Mouse (Mus musculus) heart, adult 2 months (tissue): ENCODE measurements around the gene Mertk. TPM values are rescaled to one million over a fixed set of nuclear protein-coding genes. Genes with fewer than 3 reads are reported as not detected.

Source experiments
- DNase-seq, 2 experiments: peaks; one replicate each; pipeline ENCODE4 v3.0.0; 2021
- H3K27ac ChIP-seq: fragments of 200-600 bp; 2 replicates; pipeline ENCODE4 v1.8.1; 2022
- H3K27me3 ChIP-seq: fragments of 200-500 bp; 2 replicates; pipeline ENCODE4 v1.6.1; 2012; ENCODE audit warnings: mild to moderate bottlenecking, low read length, inconsistent platforms, mixed read lengths; ENCODE audit not compliant: control insufficient read depth, insufficient read depth
- H3K36me3 ChIP-seq: fragments of 200-500 bp; 2 replicates; pipeline ENCODE4 v1.6.1; 2012; ENCODE audit warnings: low read length, inconsistent platforms; ENCODE audit not compliant: control insufficient read depth, insufficient read depth
- H3K4me1 ChIP-seq: fragments of 200-500 bp; 2 replicates; pipeline ENCODE4 v1.6.1; 2011; ENCODE audit warnings: low read length; ENCODE audit not compliant: control insufficient read depth, insufficient read depth
- H3K4me3 ChIP-seq: fragments of 200-600 bp; 2 replicates; pipeline ENCODE4 v1.8.1; 2022
- H3K79me2 ChIP-seq: fragments of 200-500 bp; replicated peaks from 2 replicates; pipeline ENCODE4 v1.6.1; 2012; ENCODE audit warnings: mild to moderate bottlenecking, inconsistent platforms, low read length, moderate library complexity, mixed read lengths; ENCODE audit not compliant: control insufficient read depth, insufficient read depth
- H3K9ac ChIP-seq: fragments of 200-500 bp; 2 replicates; pipeline ENCODE4 v1.6.1; 2012; ENCODE audit warnings: low read depth, mild to moderate bottlenecking, control low read depth, inconsistent platforms, low read length, mixed read lengths
- CTCF ChIP-seq: fragments of 200-600 bp; IDR thresholded peaks from 2 replicates; pipeline ENCODE4 v1.8.1; 2022; ENCODE audit warnings: antibody characterized with exemption, mild to moderate bottlenecking, moderate library complexity
- EP300 ChIP-seq: fragments of 200-500 bp; IDR thresholded peaks from 2 replicates; pipeline ENCODE4 v1.6.1; 2011; ENCODE audit warnings: low read depth, low read length, control low read depth; ENCODE audit not compliant: insufficient read depth
- POLR2A ChIP-seq: fragments of 200-500 bp; IDR thresholded peaks from 2 replicates; pipeline ENCODE4 v1.6.1; 2011; ENCODE audit warnings: mild to moderate bottlenecking, low read depth, low read length, control low read depth; ENCODE audit not compliant: insufficient read depth
- WGBS: fragments of 180-500 bp; shearing (Covaris S2); methylation state at CpG from one replicate; pipeline ENCODE4 v1.1.7; 2018; 5-methylcytosine and 5-hydroxymethylcytosine counted together
- intact Hi-C: fragments of 180-260 bp; cut with DNase I; formaldehyde crosslinking; loops from one replicate; pipeline ENCODE4 v1.15.1; 2025
- polyA plus RNA-seq: library from polyadenylated mRNA; depleted of rRNA; stranded (reverse); fragments of >200 nt; gene quantifications from 2 replicates; pipeline ENCODE4 v1.2.3, GENCODE M21; 2012
- total RNA-seq, 2 experiments: library from RNA; stranded (reverse); gene quantifications; 2 replicates each; pipeline ENCODE4 v1.2.3; 2021

The Mertk gene
- total and polyA plus RNA-seq, 3 experiments, result 2.5 to 6.5 (median 4.0) TPM

- intact Hi-C loops, result no loop called here
- no peaks in the 10 kb centered on the region for H3K4me1 ChIP-seq
- H3K79me2 ChIP-seq, result no peaks in the 10 kb centered on the region
- no peak for DNase-seq
- H3K27me3 ChIP-seq, result no peaks in the 10 kb centered on the region
- H3K9ac ChIP-seq, result no peak overlapping the region
- no peaks in the 10 kb centered on the region for H3K36me3 ChIP-seq
- WGBS, result 49% methylated on average over 5 of the region's 5 CpGs
- peak overlapping the region; percentile 88; the same call in 1 of the 2 replicates for H3K27ac ChIP-seq
- H3K4me3 ChIP-seq, result no peak overlapping the region
- no peak for TF ChIP-seq CTCF
- TF ChIP-seq EP300, result no peak
- no peak for TF ChIP-seq POLR2A
Observed at GRCm38 (mm10) chr2:128697566-128697965, 1.2 kb upstream of the Mertk start.

DNA sequence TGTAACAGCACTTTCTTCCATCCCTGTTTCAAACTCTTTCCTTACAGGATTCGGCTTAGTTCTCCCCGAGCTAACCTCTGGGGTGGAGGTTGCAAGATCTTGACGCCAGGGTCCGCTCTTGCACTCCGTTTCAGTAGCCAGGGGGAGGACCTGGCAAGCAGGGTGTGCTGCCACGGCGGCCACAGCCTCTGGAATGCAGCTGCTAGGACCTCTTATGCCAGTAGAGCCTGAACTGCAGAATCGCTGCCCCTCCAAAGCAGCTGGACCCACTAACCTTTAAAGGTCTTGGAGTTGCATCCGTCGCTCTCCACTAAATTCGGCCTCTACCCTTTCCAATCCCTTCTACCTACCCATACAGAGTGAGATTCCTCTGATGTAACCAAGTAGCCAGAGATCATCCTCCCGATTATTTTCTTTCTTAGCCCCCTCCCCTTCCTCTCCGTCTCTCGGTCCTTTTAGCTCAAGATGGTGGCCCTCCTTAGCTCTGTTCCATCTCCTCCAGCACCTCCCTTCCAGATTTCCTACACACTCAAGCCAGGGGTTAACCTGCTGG lies 540 bp upstream of the Mertk start:
- H3K79me2 ChIP-seq, result no peaks in the 10 kb centered on the region
- peak overlapping the region; percentile 88 for H3K27ac ChIP-seq
- DNase-seq, result peak; percentile 88 to 90
- TF ChIP-seq EP300, result peak; percentile 98
- peak; percentile 98 for TF ChIP-seq CTCF
- TF ChIP-seq POLR2A, result peak; percentile 43; the same call in 1 of the 2 replicates
- H3K9ac ChIP-seq, result peak overlapping the region; percentile 36
- intact Hi-C loops, result loop anchor here (1.0 to 2.0 kb wide), 2 partner anchors 55 to 119 kb away; no protein-coding TSS in a partner anchor
- WGBS, result under 1% methylated on average over 14 of the region's 14 CpGs
- peak overlapping the region; percentile 75 for H3K4me3 ChIP-seq
- H3K27me3 ChIP-seq, result no peaks in the 10 kb centered on the region
- H3K4me1 ChIP-seq, result no peaks in the 10 kb centered on the region
- H3K36me3 ChIP-seq, result no peaks in the 10 kb centered on the region

DNA sequence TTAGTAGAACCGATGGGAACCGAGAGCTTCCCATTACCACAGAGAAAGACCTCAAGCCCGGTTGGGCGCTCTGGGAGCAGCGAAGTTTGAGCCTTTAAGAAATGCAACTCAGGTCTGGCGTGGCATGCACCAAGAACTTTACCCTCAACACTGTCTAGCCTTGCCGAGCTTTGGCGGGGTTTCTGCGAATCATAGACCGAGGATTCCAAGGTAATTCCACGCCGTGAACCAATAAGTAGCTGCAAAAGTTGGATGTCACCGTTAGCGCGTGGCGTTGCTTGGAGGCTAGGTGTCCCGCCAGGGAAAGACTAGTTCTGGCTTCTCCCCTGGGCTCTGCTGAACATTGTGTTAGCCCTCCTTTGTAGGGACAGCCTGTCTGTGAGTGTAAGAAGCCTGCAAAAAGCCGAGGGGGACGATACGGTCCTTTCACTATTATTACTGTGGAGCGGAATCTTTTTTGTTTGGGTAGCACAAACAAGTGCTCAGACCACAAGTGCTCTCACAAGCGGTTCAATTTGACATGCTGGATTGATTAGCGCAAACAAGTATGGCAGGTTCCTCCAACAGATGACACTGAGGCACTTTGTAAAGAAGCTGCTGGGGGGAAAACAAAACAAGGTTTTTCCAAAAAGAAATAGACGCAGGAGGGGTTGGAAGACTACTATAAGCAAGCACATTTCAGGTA lies 587 bp downstream of the Mertk start:
- no peaks in the 10 kb centered on the region for H3K27me3 ChIP-seq

GRCm38 (mm10) chr2:128704474-128704873 lies 5.7 kb downstream of the Mertk start:
- DNase-seq, result peak in 1 of 2 experiments; percentile 50
- peaks cover 5% of the 10 kb centered on the region; the same call in 1 of the 2 replicates for H3K36me3 ChIP-seq
- H3K4me3 ChIP-seq, result peak overlapping the region; percentile 36
- peaks cover 2% of the 10 kb centered on the region; the same call in 1 of the 2 replicates for H3K4me1 ChIP-seq
- peak overlapping the region; percentile 39; the same call in 1 of the 2 replicates for H3K9ac ChIP-seq
- H3K27ac ChIP-seq, result peak overlapping the region; percentile 75
- no peaks in the 10 kb centered on the region for H3K27me3 ChIP-seq
- intact Hi-C loops, result no loop called here
- TF ChIP-seq POLR2A, result peak; percentile 48; the same call in 1 of the 2 replicates
- TF ChIP-seq EP300, result 0 out of 2 replicates have a peak, but pooled peaks have one; percentile 24
- peak; percentile 56 for TF ChIP-seq CTCF
- 40% methylated on average over 3 of the region's 3 CpGs for WGBS
- no peaks in the 10 kb centered on the region for H3K79me2 ChIP-seq

More for the DNA sequence above, 587 bp downstream of the Mertk start:
- Histone ChIP-seq H3K79me2 (no peaks in the 10 kb centered on the region), H3K27ac (peak overlapping the region; percentile 88), H3K36me3 (no peaks in the 10 kb centered on the region), H3K4me3 (peak overlapping the region; percentile 75), H3K9ac (peak overlapping the region; percentile 71), H3K4me1 (peaks cover 2% of the 10 kb centered on the region; the same call in 1 of the 2 replicates)
- TF ChIP-seq CTCF (no peak), POLR2A (no peak), EP300 (no peak)
- 4% methylated on average over 24 of the region's 24 CpGs for WGBS
- DNase-seq, result no peak
- intact Hi-C loops, result loop anchor here (2.0 kb wide), 1 partner anchor 53 kb away; no protein-coding TSS in a partner anchor

GRCm38 (mm10) chr2:128709264-128709663 lies 10.5 kb downstream of the Mertk start:
- intact Hi-C loops, result no loop called here
- no peak overlapping the region for H3K4me3 ChIP-seq
- no peaks in the 10 kb centered on the region for H3K27me3 ChIP-seq
- no peak for DNase-seq
- peaks cover 2% of the 10 kb centered on the region; the same call in 1 of the 2 replicates for H3K79me2 ChIP-seq
- H3K36me3 ChIP-seq, result peaks cover 5% of the 10 kb centered on the region; the same call in 1 of the 2 replicates
- H3K27ac ChIP-seq, result no peak overlapping the region
- no peak overlapping the region for H3K9ac ChIP-seq
- H3K4me1 ChIP-seq, result no peaks in the 10 kb centered on the region; the same call in 1 of the 2 replicates
- TF ChIP-seq EP300, result no peak
- no peak for TF ChIP-seq CTCF
- no peak for TF ChIP-seq POLR2A
- 65% methylated on average over 6 of the region's 6 CpGs for WGBS

DNA sequence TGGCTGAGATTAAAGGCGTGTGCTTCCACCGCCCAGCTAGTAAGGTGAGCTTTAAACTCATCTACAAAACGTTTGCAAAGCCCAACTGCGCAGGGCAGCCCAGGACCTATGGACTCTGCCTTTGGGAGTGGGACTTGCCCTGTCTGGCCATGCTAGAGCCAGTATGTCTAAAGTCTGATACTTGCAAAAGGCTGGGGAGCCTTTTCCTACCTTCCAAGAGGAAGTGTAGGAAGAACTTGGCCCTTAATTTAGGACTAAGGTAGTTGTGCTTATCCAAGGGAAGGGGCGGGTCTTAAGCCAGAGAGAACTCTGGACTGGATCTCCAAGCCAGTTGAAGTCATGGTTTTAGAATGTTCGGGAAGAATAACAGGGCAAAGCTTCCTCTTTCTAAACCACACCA lies 11.9 kb downstream of the Mertk start:
- WGBS, result 68% methylated on average over 6 of the region's 6 CpGs
- no peak for TF ChIP-seq POLR2A
- TF ChIP-seq CTCF, result no peak
- no peak for TF ChIP-seq EP300
- H3K27ac ChIP-seq, result no peak overlapping the region

More for the DNA sequence above, 11.9 kb downstream of the Mertk start:
- Histone ChIP-seq H3K4me3 (no peak overlapping the region), H3K36me3 (peaks cover 5% of the 10 kb centered on the region; the same call in 1 of the 2 replicates), H3K79me2 (peaks cover 2% of the 10 kb centered on the region; the same call in 1 of the 2 replicates), H3K27me3 (no peaks in the 10 kb centered on the region), H3K4me1 (no peaks in the 10 kb centered on the region; the same call in 1 of the 2 replicates), H3K9ac (no peak overlapping the region)
- intact Hi-C loops, result no loop called here
- no peak for DNase-seq
